Mouse (Mus musculus) embryonic facial prominence, embryonic 15.5 days (tissue): ENCODE data around the gene Enox2. TPM values are rescaled to one million over a fixed set of nuclear protein-coding genes. Genes with fewer than 3 reads are reported as not detected.
"Not testable (repeated sequence)": the region's sequence is repeated elsewhere in the genome, so short reads cannot be mapped to it uniquely, and the experiment has no call there.

Experiments used
- ATAC-seq: fragments of 200-750 bp; cut with Nextera tagmentation; 2 replicates; pipeline ENCODE4 v1.8.0; 2017; ENCODE audit warnings: low read depth, moderate TSS enrichment; ENCODE audit not compliant: insufficient number of reproducible peaks, low FRiP score, low TSS enrichment
- H3K27ac ChIP-seq: fragments of 300-500 bp; sonication (generic); replicated peaks from 2 replicates; pipeline ENCODE4 v1.5.1; 2015; ENCODE audit warnings: mild to moderate bottlenecking, inconsistent platforms
- H3K27me3 ChIP-seq: fragments of 300-500 bp; sonication (generic); 2 replicates; pipeline ENCODE4 v1.6.1; 2015; ENCODE audit warnings: inconsistent platforms
- H3K36me3 ChIP-seq: fragments of 300-500 bp; sonication (generic); 2 replicates; pipeline ENCODE4 v1.6.1; 2015; ENCODE audit warnings: mild to moderate bottlenecking, inconsistent platforms
- H3K4me1 ChIP-seq: fragments of 300-500 bp; sonication (generic); 2 replicates; pipeline ENCODE4 v1.6.1; 2015; ENCODE audit warnings: inconsistent platforms
- H3K4me2 ChIP-seq: fragments of 300-500 bp; sonication (generic); replicated peaks from 2 replicates; pipeline ENCODE4 v1.6.1; 2015; ENCODE audit warnings: mild to moderate bottlenecking, inconsistent platforms
- H3K4me3 ChIP-seq: fragments of 300-500 bp; sonication (generic); replicated peaks from 2 replicates; pipeline ENCODE4 v1.5.1; 2015; ENCODE audit warnings: mild to moderate bottlenecking, inconsistent platforms
- H3K9ac ChIP-seq: fragments of 300-500 bp; sonication (generic); 2 replicates; pipeline ENCODE4 v1.6.1; 2015; ENCODE audit warnings: inconsistent platforms
- H3K9me3 ChIP-seq: fragments of 300-500 bp; sonication (generic); replicated peaks from 2 replicates; pipeline ENCODE4 v1.6.1; 2016; ENCODE audit warnings: inconsistent platforms
- WGBS: fragments of 180-500 bp; shearing (Covaris S2); methylation state at CpG from one replicate; pipeline ENCODE4 v1.1.7; 2015; 5-methylcytosine and 5-hydroxymethylcytosine counted together
- polyA plus RNA-seq: library from polyadenylated mRNA; unstranded; fragments of >200 nt; fragmentation: Nextera tagmentation; extraction: Ambion mirVana; gene quantifications from 2 replicates; pipeline ENCODE4 v1.2.1, GENCODE M21; 2015

Gene Enox2
- polyA plus RNA-seq, 1 experiment from 2014 or later = 6.3 TPM

- no peaks in the 10 kb centered on the region for H3K4me1 ChIP-seq
- no peaks in the 10 kb centered on the region for H3K36me3 ChIP-seq
- no peak overlapping the region for H3K9ac ChIP-seq
- H3K9me3 ChIP-seq = no peaks in the 10 kb centered on the region
- no peak overlapping the region for H3K27ac ChIP-seq
- H3K27me3 ChIP-seq = no peaks in the 10 kb centered on the region
- ATAC-seq = no peak
- no peak overlapping the region for H3K4me2 ChIP-seq
- H3K4me3 ChIP-seq = no peak overlapping the region
- WGBS = 58% methylated on average over 2 of the region's 2 CpGs
Observed at GRCm38 (mm10) chrX:49154280-49154679, 133.8 kb downstream of the Enox2 start.

GRCm38 (mm10) chrX:49124774-49125429 lies 163.2 kb downstream of the Enox2 start:
- Histone ChIP-seq H3K4me1 (no peaks in the 10 kb centered on the region), H3K9ac (no peak overlapping the region), H3K9me3 (no peaks in the 10 kb centered on the region), H3K4me2 (no peak overlapping the region), H3K27me3 (no peaks in the 10 kb centered on the region), H3K4me3 (no peak overlapping the region), H3K27ac (no peak overlapping the region), H3K36me3 (no peaks in the 10 kb centered on the region)
- no peak for ATAC-seq
- WGBS = 46% methylated on average over 3 of the region's 3 CpGs

DNA sequence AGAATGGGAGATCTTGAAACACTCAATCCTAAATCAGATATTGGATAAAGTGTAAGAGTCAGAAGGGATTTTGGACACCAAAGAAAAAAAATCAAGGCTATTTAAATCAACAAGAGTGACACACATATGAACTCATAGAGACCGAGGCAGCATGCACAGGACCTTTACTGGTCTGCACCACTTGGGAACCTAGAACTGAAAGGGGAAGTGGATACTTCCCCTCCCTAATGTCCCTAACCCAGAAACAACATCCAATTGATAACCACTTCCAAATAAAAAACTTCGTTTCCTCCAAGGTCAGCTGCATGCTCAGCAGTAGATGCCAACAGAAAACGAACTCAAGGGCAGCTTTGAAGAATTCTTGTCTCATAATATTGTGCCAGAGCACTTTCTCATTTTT lies 171.6 kb downstream of the Enox2 start:
- Histone ChIP-seq H3K4me2 (no peak overlapping the region), H3K27me3 (no peaks in the 10 kb centered on the region), H3K9me3 (no peaks in the 10 kb centered on the region), H3K4me1 (no peaks in the 10 kb centered on the region), H3K9ac (no peak overlapping the region), H3K36me3 (no peaks in the 10 kb centered on the region), H3K27ac (no peak overlapping the region), H3K4me3 (no peak overlapping the region)
- 70% methylated on average over 3 of the region's 3 CpGs for WGBS
- ATAC-seq = no peak

GRCm38 (mm10) chrX:49112412-49112811 lies 175.6 kb downstream of the Enox2 start:
- H3K36me3 ChIP-seq = no peaks in the 10 kb centered on the region
- no peak for ATAC-seq
- WGBS = 43% methylated on average over 3 of the region's 3 CpGs
- no peaks in the 10 kb centered on the region for H3K27me3 ChIP-seq
- H3K4me3 ChIP-seq = no peak overlapping the region
- H3K4me2 ChIP-seq = no peak overlapping the region
- H3K27ac ChIP-seq = no peak overlapping the region
- no peaks in the 10 kb centered on the region for H3K4me1 ChIP-seq
- no peaks in the 10 kb centered on the region for H3K9me3 ChIP-seq
- H3K9ac ChIP-seq = no peak overlapping the region

DNA sequence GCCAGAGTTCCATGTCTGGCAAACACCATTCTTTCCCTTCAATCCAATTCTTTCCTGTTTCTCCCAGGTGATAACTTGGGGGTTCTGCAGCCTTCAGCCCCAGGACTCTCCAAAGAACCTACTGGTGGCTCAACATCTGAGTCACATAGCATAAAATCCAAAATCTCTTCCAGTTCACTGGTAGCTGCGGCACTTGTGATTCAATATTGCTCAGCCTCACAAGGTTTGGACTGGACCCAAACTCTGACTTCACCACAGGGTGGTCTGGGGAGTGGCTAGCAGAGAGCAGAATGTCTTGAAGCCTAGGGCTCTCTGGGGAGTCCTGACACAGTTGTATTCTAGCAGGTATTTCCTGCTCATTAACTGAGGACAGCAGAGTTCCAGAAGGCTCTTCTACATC lies 187.5 kb downstream of the Enox2 start:
- not testable (repeated sequence) for H3K9ac ChIP-seq, H3K27ac ChIP-seq, H3K4me1 ChIP-seq, ATAC-seq, H3K9me3 ChIP-seq, H3K4me3 ChIP-seq, H3K27me3 ChIP-seq, H3K36me3 ChIP-seq, H3K4me2 ChIP-seq
- 59% methylated on average over 1 of the region's 1 CpGs for WGBS

GRCm38 (mm10) chrX:49096249-49096648 lies 191.8 kb downstream of the Enox2 start:
- H3K4me1 ChIP-seq = no peaks in the 10 kb centered on the region
- H3K4me3 ChIP-seq = no peak overlapping the region
- no peak for ATAC-seq
- H3K9me3 ChIP-seq = no peaks in the 10 kb centered on the region
- no peaks in the 10 kb centered on the region for H3K36me3 ChIP-seq
- H3K27me3 ChIP-seq = no peaks in the 10 kb centered on the region
- no peak overlapping the region for H3K4me2 ChIP-seq
- no peak overlapping the region for H3K27ac ChIP-seq
- WGBS = 90% methylated on average over 2 of the region's 2 CpGs
- H3K9ac ChIP-seq = no peak overlapping the region

- H3K9ac ChIP-seq = no peak overlapping the region
- WGBS = 72% methylated on average over 6 of the region's 6 CpGs
- H3K4me3 ChIP-seq = no peak overlapping the region
- no peaks in the 10 kb centered on the region for H3K9me3 ChIP-seq
- no peak overlapping the region for H3K27ac ChIP-seq
- no peaks in the 10 kb centered on the region for H3K27me3 ChIP-seq
- no peaks in the 10 kb centered on the region for H3K4me1 ChIP-seq
- ATAC-seq = no peak
- no peaks in the 10 kb centered on the region for H3K36me3 ChIP-seq
- no peak overlapping the region for H3K4me2 ChIP-seq
Observed at GRCm38 (mm10) chrX:49075055-49075454, 213.0 kb downstream of the Enox2 start.

DNA sequence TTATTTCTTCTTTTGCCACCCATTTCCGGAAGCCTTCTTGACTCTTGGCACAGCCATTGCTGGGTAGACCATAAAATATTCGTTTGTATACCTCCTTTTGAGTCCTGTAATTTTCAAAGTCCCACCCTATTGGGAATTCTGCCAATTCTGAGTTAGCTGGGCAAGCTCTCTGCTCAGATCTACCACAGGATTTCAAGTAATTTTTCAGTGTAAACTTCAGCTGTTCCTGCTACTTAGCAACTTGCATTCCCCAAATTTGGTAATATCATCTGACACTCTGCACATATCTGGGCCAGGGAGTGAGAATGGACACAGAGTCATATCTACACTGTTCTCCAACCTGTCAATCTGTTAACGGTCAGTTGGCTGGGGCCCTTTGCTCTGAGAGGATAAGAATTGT lies 214.5 kb downstream of the Enox2 start:
- 53% methylated on average over 3 of the region's 3 CpGs for WGBS
- Histone ChIP-seq H3K4me3 (no peak overlapping the region), H3K9ac (no peak overlapping the region), H3K4me2 (no peak overlapping the region), H3K36me3 (no peaks in the 10 kb centered on the region), H3K27ac (no peak overlapping the region), H3K9me3 (no peaks in the 10 kb centered on the region), H3K27me3 (no peaks in the 10 kb centered on the region), H3K4me1 (no peaks in the 10 kb centered on the region)
- peak; percentile 60 for ATAC-seq

DNA sequence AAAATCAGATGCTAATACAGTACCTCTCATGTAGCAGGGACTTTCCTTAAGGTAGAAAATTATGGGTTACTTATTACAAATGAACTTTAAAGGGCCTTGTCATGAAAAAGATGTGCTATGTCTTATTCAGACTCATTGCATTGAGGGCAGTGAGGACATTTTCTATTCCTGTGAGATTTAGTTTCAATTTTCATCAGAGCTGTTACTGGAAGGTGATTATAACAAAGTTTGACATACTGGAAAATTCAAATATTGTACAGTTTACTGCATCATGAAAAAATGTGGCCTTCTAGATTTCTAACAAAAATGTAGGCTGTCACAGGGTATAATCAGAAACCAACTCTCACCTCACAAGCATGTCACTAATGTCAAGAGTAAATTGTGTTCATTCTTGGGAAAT lies 242.9 kb downstream of the Enox2 start:
- Histone ChIP-seq H3K27ac (no peak overlapping the region), H3K9ac (no peak overlapping the region), H3K4me3 (no peak overlapping the region), H3K27me3 (no peaks in the 10 kb centered on the region), H3K36me3 (no peaks in the 10 kb centered on the region), H3K4me1 (no peaks in the 10 kb centered on the region), H3K4me2 (no peak overlapping the region), H3K9me3 (no peaks in the 10 kb centered on the region)
- no peak for ATAC-seq

DNA sequence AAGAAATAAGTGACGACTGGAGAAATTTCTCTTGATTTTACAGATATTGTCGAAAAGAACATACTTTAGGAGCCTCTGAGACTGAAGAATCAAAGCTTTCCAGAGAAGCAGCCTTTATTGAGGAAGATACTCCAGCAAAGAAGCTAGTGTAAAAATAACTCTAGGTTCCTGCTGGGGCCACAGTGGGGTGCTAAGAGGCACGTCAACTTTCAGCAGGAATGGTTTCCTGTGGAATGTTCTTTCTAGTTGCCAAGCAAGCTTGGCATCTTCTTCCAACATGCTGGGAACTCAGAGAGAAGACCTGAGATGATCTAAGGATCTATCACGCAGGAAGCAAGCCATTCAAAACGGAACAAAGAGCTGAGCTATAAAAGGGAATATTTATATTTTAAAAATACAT lies 278.3 kb downstream of the Enox2 start:
- H3K4me2 ChIP-seq = no peak overlapping the region
- no peak overlapping the region for H3K27ac ChIP-seq
- H3K9me3 ChIP-seq = no peaks in the 10 kb centered on the region
- no peak overlapping the region for H3K4me3 ChIP-seq
- no peaks in the 10 kb centered on the region for H3K4me1 ChIP-seq
- 55% methylated on average over 5 of the region's 5 CpGs for WGBS
- H3K27me3 ChIP-seq = no peaks in the 10 kb centered on the region
- ATAC-seq = no peak
- H3K36me3 ChIP-seq = no peaks in the 10 kb centered on the region
- H3K9ac ChIP-seq = no peak overlapping the region

- 94% methylated on average over 1 of the region's 1 CpGs for WGBS
- H3K9me3 ChIP-seq = no peaks in the 10 kb centered on the region
- no peak overlapping the region for H3K27ac ChIP-seq
- no peaks in the 10 kb centered on the region for H3K36me3 ChIP-seq
- H3K9ac ChIP-seq = no peak overlapping the region
- no peak overlapping the region for H3K4me3 ChIP-seq
- no peaks in the 10 kb centered on the region for H3K4me1 ChIP-seq
- H3K4me2 ChIP-seq = no peak overlapping the region
- no peak for ATAC-seq
- H3K27me3 ChIP-seq = no peaks in the 10 kb centered on the region
Observed at GRCm38 (mm10) chrX:49005655-49006054, 282.4 kb downstream of the Enox2 start.

- ATAC-seq = no peak
- no peak overlapping the region for H3K4me3 ChIP-seq
- no peaks in the 10 kb centered on the region for H3K4me1 ChIP-seq
- H3K9ac ChIP-seq = no peak overlapping the region
- no peaks in the 10 kb centered on the region for H3K36me3 ChIP-seq
- H3K27me3 ChIP-seq = no peaks in the 10 kb centered on the region
- H3K27ac ChIP-seq = no peak overlapping the region
- H3K9me3 ChIP-seq = no peaks in the 10 kb centered on the region
- no peak overlapping the region for H3K4me2 ChIP-seq
- 77% methylated on average over 1 of the region's 1 CpGs for WGBS
Observed at GRCm38 (mm10) chrX:49002892-49003291, 285.2 kb downstream of the Enox2 start.
